Mouse (Mus musculus): Measurements from ENCODE around the gene Ralgapb. TPM values are rescaled to one million over a fixed set of nuclear protein-coding genes. Genes with fewer than 3 reads are reported as not detected.

Ralgapb gene
- polyA plus RNA-seq, 1 experiment from 2014 or later, result 22.1 TPM

DNA sequence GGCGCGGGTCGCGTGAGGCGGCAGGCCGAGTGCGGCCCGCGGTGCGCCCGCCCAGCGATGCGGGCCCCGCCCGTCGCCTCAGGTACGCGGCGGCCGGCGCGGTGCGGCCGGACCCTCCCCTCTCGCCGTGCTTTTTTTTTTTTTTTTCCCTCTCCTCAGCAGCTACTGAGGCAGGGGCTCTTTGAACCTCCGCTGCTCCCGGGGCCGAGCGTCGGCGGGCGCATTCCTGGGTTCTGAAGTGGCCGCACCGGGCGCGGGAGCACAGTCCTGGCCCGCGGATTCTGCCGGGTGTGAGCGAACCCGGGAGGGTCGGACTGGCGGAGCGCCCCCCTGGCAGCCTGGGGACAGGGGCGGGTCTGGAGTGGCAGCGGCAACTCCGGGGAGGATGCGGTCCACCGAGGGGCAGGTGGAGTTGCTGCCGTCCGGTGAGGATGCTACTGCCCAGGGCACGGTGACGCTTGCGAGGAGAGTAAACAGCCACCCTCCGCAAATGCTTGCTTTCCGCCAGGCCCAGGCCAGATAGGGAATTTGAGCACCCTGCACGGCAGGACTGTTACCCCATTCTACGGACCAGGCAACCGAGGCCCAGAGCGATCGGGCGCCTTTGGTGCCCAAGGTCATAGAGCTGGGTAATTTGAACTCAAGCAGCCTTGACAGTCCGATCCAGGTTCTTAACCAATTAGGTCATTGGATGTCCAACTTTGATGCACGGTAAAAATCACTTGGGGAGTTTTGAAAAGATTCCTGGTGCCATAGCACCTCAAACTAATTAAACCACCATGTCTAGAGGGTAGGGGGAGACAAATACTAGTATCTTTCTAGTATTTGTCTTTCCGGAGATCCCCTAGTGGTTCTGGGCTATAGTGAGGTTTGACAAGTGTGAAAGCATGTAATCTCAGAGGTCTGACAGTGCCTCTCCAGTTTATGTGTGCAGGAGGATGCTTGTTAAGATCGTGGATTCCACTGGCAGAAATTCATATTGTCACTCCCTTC, 670 bp downstream of the Ralgapb start:
- no peaks in the 10 kb centered on the region for H3K27me3 ChIP-seq
- ATAC-seq (ENCODE audit: low read depth), result peak; percentile 64
- no peaks in the 10 kb centered on the region for H3K9me3 ChIP-seq
- peaks cover 32% of the 10 kb centered on the region for H3K4me1 ChIP-seq (replicated peaks)
- 3% methylated on average over 54 of the region's 67 CpGs for WGBS
- peak overlapping the region; percentile 95 for H3K27ac ChIP-seq (replicated peaks)
- H3K4me2 ChIP-seq, result peak overlapping the region; percentile 94
- no peaks in the 10 kb centered on the region for H3K36me3 ChIP-seq
- peak overlapping the region; percentile 95 for H3K4me3 ChIP-seq
- H3K9ac ChIP-seq, result peak overlapping the region; percentile 94

DNA sequence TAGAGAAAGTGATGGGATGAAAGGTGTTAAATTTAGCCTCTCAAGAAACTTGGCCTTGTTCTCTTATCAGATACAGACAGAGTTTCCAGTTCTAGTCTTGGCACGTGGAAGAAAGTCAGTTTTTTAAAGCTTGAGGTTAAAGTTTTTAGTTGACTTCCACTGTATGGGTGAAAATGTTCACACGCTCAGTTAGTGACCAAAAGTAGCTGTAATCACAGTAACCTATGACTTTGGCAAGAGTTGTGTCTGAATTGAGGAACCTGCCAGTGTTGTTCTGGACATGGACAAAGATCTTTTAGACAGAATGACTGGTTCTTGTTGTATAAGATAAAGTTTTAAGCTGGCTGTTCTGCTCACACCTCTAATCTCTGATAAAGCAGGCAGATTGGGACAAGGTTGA, 3.6 kb downstream of the Ralgapb start:
- no peak for ATAC-seq (ENCODE audit: low read depth)
- H3K4me1 ChIP-seq (replicated peaks), result peaks cover 32% of the 10 kb centered on the region
- H3K27me3 ChIP-seq, result no peaks in the 10 kb centered on the region
- H3K9me3 ChIP-seq, result no peaks in the 10 kb centered on the region
- no peak overlapping the region for H3K4me2 ChIP-seq
- no peak overlapping the region for H3K9ac ChIP-seq
- no peaks in the 10 kb centered on the region for H3K36me3 ChIP-seq
- H3K4me3 ChIP-seq, result no peak overlapping the region
- WGBS, result 86% methylated on average over 2 of the region's 2 CpGs
- no peak overlapping the region for H3K27ac ChIP-seq (replicated peaks)

DNA sequence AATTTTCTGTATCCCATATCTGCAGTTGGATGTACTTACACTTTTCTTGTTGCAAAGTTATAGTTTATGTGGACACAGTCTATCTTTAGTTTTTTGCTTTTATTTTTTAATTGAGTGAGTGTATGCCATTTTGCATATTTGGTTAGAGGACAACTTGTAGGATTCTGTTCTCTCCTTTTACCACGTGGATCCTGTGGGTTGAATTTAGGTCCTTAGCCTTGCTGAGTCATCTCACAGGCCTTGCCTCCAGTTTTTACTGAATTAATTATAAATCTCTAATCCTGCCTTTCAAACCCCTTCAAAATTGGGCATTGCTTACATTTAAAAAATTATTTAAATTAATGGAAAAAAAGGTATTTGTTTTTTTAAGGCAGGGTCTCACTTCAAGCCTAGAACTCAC, 6.2 kb downstream of the Ralgapb start:
- ATAC-seq (ENCODE audit: low read depth), result no peak
- no peaks in the 10 kb centered on the region for H3K27me3 ChIP-seq

DNA sequence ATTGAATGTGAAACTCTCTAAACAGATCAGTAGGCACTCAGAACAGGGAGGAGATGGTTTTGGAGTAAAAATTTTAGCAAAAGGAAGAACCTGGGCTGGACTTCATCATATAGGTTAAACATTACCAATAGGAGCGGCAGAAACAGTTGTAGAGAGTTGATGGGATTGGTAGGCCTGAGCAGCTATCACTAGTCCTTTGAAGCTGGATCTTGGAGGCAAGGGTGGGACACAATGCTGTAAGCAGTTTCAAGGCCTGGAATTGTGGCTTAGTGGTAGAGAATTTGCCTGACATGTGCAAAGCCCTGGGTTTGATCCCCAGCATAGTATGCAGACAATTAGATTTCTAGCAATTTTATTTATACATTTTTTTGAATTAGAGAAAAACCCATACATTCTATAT, 9.0 kb downstream of the Ralgapb start:
- Histone ChIP-seq H3K27me3 (no peaks in the 10 kb centered on the region), H3K9ac (no peak overlapping the region), H3K4me1 (replicated peaks) (no peaks in the 10 kb centered on the region), H3K27ac (replicated peaks) (no peak overlapping the region), H3K4me3 (no peak overlapping the region), H3K4me2 (no peak overlapping the region), H3K9me3 (no peaks in the 10 kb centered on the region), H3K36me3 (peaks cover 17% of the 10 kb centered on the region)
- WGBS, result 79% methylated on average over 1 of the region's 1 CpGs
- no peak for ATAC-seq (ENCODE audit: low read depth)

More for the DNA sequence above, 6.2 kb downstream of the Ralgapb start:
- Histone ChIP-seq H3K9ac (no peak overlapping the region), H3K4me1 (replicated peaks) (peaks cover 21% of the 10 kb centered on the region), H3K4me2 (no peak overlapping the region), H3K9me3 (no peaks in the 10 kb centered on the region), H3K36me3 (no peaks in the 10 kb centered on the region), H3K4me3 (no peak overlapping the region), H3K27ac (replicated peaks) (no peak overlapping the region)
- 73% methylated on average over 1 of the region's 1 CpGs for WGBS

DNA sequence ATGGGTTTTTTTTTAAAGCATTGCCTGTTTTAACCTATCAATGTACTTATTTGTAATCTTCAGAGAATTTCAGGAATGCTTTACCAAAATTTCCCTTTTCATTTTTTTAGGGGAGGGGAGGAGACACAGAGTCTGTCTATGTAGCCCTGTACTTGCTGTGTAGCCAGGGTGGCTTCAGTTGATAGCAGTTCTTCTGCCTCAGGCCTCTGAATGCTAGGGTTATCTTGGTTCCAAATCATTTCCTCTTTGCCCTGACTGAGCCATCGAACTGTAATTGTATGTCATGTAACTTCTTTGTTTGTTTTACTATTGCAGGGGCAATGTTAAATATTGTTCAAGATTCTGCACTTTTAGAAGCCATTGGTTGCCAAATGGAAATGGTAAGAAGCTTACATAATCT, 36.2 kb downstream of the Ralgapb start:
- Histone ChIP-seq H3K27me3 (no peaks in the 10 kb centered on the region), H3K4me3 (no peak overlapping the region), H3K9me3 (no peaks in the 10 kb centered on the region), H3K27ac (replicated peaks) (no peak overlapping the region), H3K4me2 (no peak overlapping the region), H3K9ac (no peak overlapping the region), H3K36me3 (peaks cover 60% of the 10 kb centered on the region), H3K4me1 (replicated peaks) (no peaks in the 10 kb centered on the region)
- WGBS, result 90% methylated on average over 1 of the region's 1 CpGs
- no peak for ATAC-seq (ENCODE audit: low read depth)

DNA sequence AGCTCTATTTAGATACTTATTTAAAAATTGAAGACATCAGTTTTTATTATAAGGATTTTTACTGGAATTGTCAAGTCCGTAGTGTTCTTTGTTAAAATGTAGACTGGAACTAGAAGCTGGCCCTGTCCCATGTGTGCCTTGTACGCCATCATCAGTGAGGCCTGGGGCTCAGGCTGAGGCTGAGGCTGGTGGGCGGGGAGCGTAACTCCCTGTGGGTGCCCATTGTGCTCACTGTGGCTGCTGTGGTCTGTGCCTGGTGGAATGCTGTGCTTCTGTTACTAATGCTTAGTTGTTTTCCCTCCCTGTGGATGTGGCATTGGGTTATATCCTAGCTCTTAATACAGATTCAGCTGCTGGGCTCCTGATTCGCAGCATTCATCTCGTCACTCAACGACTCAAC, 40.2 kb downstream of the Ralgapb start:
- Histone ChIP-seq H3K4me3 (no peak overlapping the region), H3K4me1 (replicated peaks) (no peaks in the 10 kb centered on the region), H3K27me3 (no peaks in the 10 kb centered on the region), H3K27ac (replicated peaks) (no peak overlapping the region), H3K4me2 (no peak overlapping the region), H3K9ac (no peak overlapping the region), H3K36me3 (peaks cover 69% of the 10 kb centered on the region), H3K9me3 (no peaks in the 10 kb centered on the region)
- 82% methylated on average over 7 of the region's 7 CpGs for WGBS
- no peak for ATAC-seq (ENCODE audit: low read depth)

DNA sequence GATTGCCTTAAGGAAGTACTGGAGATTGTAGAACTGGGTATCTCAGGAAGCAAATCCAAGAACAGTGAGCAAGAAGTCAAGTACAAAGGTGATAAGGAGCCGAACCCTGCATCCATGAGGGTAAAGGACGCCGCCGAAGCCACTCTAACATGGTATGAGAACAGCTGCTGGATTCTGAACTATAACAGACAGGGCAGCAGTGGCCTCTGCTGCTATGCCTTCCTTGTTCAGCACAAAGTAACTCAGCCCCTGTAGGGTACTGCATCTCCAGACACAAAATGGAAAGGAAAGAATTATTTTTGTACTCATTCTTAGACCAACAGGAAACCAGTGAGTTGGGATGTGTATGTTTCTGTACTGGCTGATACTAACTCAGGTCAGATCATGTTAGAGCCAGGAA, 46.8 kb downstream of the Ralgapb start:
- no peak for ATAC-seq (ENCODE audit: low read depth)
- H3K9ac ChIP-seq, result no peak overlapping the region
- H3K36me3 ChIP-seq, result peaks cover 81% of the 10 kb centered on the region
- H3K4me1 ChIP-seq (replicated peaks), result no peaks in the 10 kb centered on the region
- no peaks in the 10 kb centered on the region for H3K9me3 ChIP-seq
- no peak overlapping the region for H3K4me2 ChIP-seq
- WGBS, result 96% methylated on average over 4 of the region's 4 CpGs
- H3K4me3 ChIP-seq, result no peak overlapping the region
- no peak overlapping the region for H3K27ac ChIP-seq (replicated peaks)
- no peaks in the 10 kb centered on the region for H3K27me3 ChIP-seq

DNA sequence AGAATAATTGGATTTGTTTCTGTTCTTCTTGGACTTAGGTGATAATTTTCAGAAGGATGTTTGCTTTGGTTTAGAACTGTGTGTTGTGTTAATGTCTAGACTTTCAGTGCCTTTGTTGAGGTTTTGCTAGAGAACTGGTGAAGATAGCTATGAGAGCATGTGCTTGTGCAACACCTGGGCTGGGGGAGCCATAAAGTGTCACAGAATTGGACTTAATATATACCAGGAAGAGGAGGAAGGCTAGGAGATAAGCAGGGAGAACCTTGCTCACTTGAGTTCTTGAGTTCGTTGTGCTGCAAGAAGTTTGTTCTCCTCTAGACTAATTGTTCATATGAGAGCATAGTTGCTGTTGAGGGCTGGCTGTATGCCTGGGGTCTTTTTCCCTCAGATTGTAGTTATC, 48.0 kb downstream of the Ralgapb start:
- Histone ChIP-seq H3K27me3 (no peaks in the 10 kb centered on the region), H3K4me3 (no peak overlapping the region), H3K36me3 (peaks cover 80% of the 10 kb centered on the region), H3K9me3 (no peaks in the 10 kb centered on the region), H3K27ac (replicated peaks) (no peak overlapping the region), H3K4me2 (no peak overlapping the region), H3K4me1 (replicated peaks) (no peaks in the 10 kb centered on the region), H3K9ac (no peak overlapping the region)
- WGBS, result 95% methylated on average over 1 of the region's 1 CpGs
- ATAC-seq (ENCODE audit: low read depth), result no peak

DNA sequence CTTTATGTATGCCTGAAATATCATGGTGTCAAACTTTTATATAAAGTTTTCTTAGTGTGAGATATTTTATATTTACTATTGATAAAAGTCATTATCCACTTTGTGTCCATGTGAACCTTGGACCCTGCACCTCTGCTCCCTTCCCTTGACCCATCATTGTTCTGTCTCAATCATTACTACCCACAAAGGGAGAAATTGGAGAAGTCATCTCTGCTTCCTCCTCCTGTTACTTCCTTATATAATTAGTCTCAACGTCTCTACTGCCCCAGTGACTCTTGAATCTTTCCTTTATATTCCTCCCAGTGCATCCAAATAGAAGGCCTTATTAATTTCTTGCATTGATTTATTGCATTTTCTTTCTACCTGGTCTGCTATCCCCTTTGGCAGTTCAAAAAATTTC, 52.8 kb downstream of the Ralgapb start:
- no peak overlapping the region for H3K27ac ChIP-seq (replicated peaks)
- H3K9me3 ChIP-seq, result no peaks in the 10 kb centered on the region
- WGBS, result 83% methylated on average over 1 of the region's 1 CpGs
- H3K9ac ChIP-seq, result no peak overlapping the region
- no peak for ATAC-seq (ENCODE audit: low read depth)
- no peaks in the 10 kb centered on the region for H3K27me3 ChIP-seq
- no peaks in the 10 kb centered on the region for H3K4me1 ChIP-seq (replicated peaks)
- H3K4me3 ChIP-seq, result no peak overlapping the region
- peaks cover 84% of the 10 kb centered on the region for H3K36me3 ChIP-seq
- H3K4me2 ChIP-seq, result no peak overlapping the region

DNA sequence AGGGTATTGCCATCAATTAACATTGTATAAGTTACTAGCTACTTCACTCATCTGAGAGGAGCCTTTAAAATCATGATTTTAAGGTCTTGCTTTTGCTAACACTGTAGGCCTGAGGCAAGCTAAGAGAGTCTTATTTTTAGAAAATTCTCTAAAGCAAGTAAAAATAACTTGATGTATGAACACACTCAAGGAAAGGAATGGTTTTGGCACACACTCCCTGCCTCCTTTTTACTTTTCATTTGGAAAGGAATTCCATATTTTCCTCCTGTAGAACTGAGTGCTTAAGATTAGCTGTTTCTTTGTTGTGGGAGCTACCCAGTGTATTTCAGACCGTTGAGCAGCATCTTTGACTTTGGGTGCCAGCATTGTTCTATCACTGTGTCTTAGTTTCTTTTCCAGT, 64.5 kb downstream of the Ralgapb start:
- Histone ChIP-seq H3K4me1 (replicated peaks) (no peaks in the 10 kb centered on the region), H3K9ac (no peak overlapping the region), H3K27ac (replicated peaks) (no peak overlapping the region), H3K27me3 (no peaks in the 10 kb centered on the region), H3K9me3 (no peaks in the 10 kb centered on the region), H3K4me2 (no peak overlapping the region), H3K4me3 (no peak overlapping the region), H3K36me3 (peaks cover 79% of the 10 kb centered on the region)
- 100% methylated on average over 1 of the region's 1 CpGs for WGBS
- ATAC-seq (ENCODE audit: low read depth), result no peak

DNA sequence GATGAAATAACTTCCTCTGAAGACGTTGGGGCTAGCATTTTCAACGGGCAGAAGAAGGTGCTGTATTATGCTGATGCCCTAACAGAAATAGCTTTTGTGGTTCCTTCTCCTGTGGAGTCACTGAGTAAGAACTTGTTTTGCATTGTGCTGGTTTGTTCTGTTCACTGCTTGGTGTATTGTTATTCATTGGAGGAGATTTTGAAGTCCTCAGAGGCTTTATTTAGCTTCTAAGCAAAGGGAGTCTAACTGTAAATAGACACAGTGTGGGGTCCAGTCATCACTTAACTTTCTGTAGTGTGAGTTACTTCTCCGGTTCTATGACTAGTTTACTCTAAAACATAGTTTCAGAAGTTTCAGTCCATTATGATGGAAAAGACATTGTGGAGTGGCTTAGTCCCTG, 68.0 kb downstream of the Ralgapb start:
- 83% methylated on average over 3 of the region's 3 CpGs for WGBS
- Histone ChIP-seq H3K36me3 (peaks cover 91% of the 10 kb centered on the region), H3K27me3 (no peaks in the 10 kb centered on the region), H3K9ac (no peak overlapping the region), H3K9me3 (no peaks in the 10 kb centered on the region), H3K4me1 (replicated peaks) (no peaks in the 10 kb centered on the region), H3K4me3 (no peak overlapping the region), H3K27ac (replicated peaks) (no peak overlapping the region), H3K4me2 (no peak overlapping the region)
- ATAC-seq (ENCODE audit: low read depth), result no peak

DNA sequence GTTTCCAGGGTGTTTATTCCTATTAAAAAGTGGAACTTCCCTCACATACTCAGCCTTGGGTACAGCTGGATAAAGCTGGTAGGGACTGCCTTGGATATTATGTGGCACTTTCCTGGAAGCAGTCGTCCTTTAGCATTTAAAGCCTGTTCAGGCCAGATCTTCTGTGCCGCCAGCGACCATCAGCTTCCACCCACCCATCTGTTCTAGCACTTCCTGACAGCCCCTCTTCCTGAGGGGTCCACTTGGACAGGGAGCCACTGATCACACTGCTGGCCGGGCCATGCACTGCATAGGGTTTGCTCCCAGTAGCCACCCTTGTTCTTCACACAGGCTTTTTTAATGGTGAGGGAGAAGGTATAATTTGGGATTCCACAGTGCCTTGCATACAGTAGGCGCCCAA, 88.8 kb downstream of the Ralgapb start:
- Histone ChIP-seq H3K4me2 (no peak overlapping the region), H3K27me3 (no peaks in the 10 kb centered on the region), H3K9ac (no peak overlapping the region), H3K4me1 (replicated peaks) (no peaks in the 10 kb centered on the region), H3K4me3 (no peak overlapping the region), H3K9me3 (no peaks in the 10 kb centered on the region), H3K36me3 (peaks cover 65% of the 10 kb centered on the region), H3K27ac (replicated peaks) (no peak overlapping the region)
- WGBS, result 86% methylated on average over 5 of the region's 5 CpGs
- ATAC-seq (ENCODE audit: low read depth), result no peak
